Mouse (Mus musculus): ENCODE measurements around the gene Ripor2. TPM values are rescaled to one million over a fixed set of nuclear protein-coding genes. Genes with fewer than 3 reads are reported as not detected.

Ripor2 gene
- polyA plus RNA-seq (2012; rRNA removed), result 2.1 and 2.6 TPM in 2 replicates

DNA sequence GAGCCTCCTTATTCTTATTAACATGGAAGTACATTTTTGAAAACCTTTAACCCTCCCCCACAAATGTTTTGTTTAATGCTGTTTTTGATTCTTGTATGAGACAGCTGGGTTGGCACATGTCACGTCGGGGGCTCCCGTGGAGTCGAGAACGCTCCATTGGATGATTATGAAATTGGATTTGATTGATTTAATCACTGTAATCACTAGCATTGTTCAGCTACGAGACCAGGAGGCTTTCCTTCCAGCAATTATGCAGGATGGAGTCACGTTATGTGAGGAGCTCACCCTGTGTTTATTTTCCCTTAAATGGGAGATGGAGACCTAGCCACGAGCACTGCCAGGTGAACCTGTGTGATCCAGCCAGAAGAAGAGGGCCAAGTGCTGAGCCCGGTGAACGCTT is at the start of gene Ripor2:
Gene Ripor2, plus strand, starts transcription at position 357 of the 400 bp plus-strand sequence.

DNA sequence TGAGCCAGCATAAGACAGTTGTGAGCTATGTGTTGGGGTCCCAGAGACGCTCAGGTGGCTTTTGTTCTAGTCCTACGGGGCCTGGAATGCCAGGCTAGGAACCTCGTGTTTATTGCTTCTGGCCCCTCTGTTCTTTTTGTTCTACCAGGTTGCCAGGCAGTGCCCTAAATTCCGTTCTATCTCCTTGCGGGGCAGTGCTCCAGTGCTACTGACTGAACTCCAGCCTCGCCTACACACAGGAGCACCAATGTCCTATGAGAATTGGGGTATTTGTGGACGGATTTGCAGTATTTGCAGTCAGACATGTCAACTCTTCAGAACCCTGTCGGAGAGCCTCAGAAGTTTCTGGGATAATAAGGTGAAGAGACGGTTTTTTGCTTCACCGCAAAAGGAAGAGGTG is 159.0 kb downstream of the Ripor2 start, which contains the start of gene Armh2:
Gene Armh2, plus strand, starts transcription at position 205 of the 400 bp plus-strand sequence.

DNA sequence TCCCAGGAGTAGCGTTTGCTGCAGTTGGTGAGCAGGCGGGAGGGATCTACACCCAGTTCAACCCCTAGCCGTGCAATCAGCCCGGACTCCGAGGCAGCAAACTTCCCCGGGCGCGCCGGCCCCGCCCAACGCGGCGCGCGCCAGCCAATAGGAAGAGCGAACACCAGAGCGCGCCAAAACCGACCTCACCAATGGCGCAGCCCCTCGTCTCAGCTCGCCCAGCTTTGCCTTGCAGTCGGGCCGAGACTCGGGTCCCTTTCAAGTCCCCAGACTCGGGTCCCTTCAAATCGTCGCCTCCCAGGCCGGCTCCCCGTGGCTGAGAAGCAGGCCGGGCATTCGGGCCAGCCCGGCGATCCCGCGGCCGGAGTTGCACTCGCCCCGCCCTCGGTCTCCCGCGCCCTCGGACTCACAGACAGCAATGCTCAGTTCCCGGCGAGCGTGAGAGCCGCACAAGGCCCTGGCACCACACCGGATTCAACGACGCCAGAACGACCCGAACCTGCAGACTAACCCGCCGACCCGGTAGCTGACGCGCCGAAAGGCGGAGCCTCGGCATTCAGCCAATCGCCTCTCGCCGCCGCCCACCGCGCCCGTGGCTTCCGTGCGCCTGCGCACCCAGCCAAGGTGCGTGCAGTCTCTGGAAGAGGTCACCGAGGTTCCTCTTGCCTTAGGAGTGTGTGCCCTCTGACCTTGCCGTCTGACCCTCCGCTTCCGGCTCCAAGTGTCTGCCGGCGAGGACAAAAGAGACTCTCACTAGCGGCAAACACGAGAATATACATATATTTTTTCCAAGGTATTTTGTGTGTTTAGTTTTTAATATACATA is 179.6 kb downstream of the Ripor2 start, which contains the start of gene Gmnn:
Gene Gmnn, minus strand, starts transcription at position 521 of the 825 bp plus-strand sequence.

Other genes with a start within 250 kb of the Ripor2 start
- gene Armh2, start 159.0 kb downstream of the Ripor2 start, polyA plus RNA-seq (2012; rRNA removed), result 0.02 TPM in 1 of 2 replicates, not detected in the other
- 80.8 and 83.5 TPM in 2 replicates for gene Gmnn, start 179.7 kb downstream of the Ripor2 start, polyA plus RNA-seq (2012; rRNA removed)
- 35.6 and 42.3 TPM in 2 replicates for gene BC005537, start 219.5 kb downstream of the Ripor2 start, polyA plus RNA-seq (2012; rRNA removed)
- 39.1 and 41.2 TPM in 2 replicates for gene Acot13, start 249.4 kb downstream of the Ripor2 start, polyA plus RNA-seq (2012; rRNA removed)
- 22.7 and 25.7 TPM in 2 replicates for gene Tdp2, start 249.5 kb downstream of the Ripor2 start, polyA plus RNA-seq (2012; rRNA removed)

All from liver, embryonic 14 days (tissue).